Mouse (Mus musculus) brown adipose tissue, adult 24 weeks (tissue): ENCODE data around the gene Pld3. TPM values are rescaled to one million over a fixed set of nuclear protein-coding genes. Genes with fewer than 3 reads are reported as not detected.

Experiments
- H3K27ac ChIP-seq: fragments of 200-500 bp; replicated peaks from 2 replicates; pipeline ENCODE4 v1.5.1; 2012; ENCODE audit warnings: low read depth, mild to moderate bottlenecking, low read length
- H3K4me1 ChIP-seq: fragments of 200-500 bp; 2 replicates; pipeline ENCODE4 v1.6.1; 2012; ENCODE audit warnings: low read length, mixed read lengths; ENCODE audit not compliant: control insufficient read depth, insufficient read depth, insufficient read length
- H3K4me3 ChIP-seq: fragments of 200-500 bp; 2 replicates; pipeline ENCODE4 v1.5.1; 2012; ENCODE audit warnings: low read depth, mild to moderate bottlenecking, low read length, moderate library complexity; ENCODE audit not compliant: insufficient read depth
- polyA plus RNA-seq: library from polyadenylated mRNA; stranded (reverse); fragments of >200 nt; gene quantifications from 2 replicates; pipeline ENCODE4 v1.2.4, GENCODE M21; 2012; ENCODE audit not compliant: missing spikeins, insufficient read depth, insufficient read length

Pld3 gene
- polyA plus RNA-seq, 1 experiment, result 23.5 TPM

GRCm38 (mm10) chr7:27542392-27543033, 10.5 kb downstream of the Pld3 start:
- peak overlapping the region; percentile 66 for H3K4me3 ChIP-seq
- peaks cover 3% of the 10 kb centered on the region; the same call in 1 of the 2 replicates for H3K4me1 ChIP-seq
- H3K27ac ChIP-seq, result no peak overlapping the region

- Histone ChIP-seq H3K4me1 (peaks cover 3% of the 10 kb centered on the region; the same call in 1 of the 2 replicates), H3K4me3 (peak overlapping the region; percentile 66), H3K27ac (no peak overlapping the region)
Measured at GRCm38 (mm10) chr7:27541922-27542321, 11.1 kb downstream of the Pld3 start.

- H3K4me3 ChIP-seq, result no peak overlapping the region
- peaks cover 3% of the 10 kb centered on the region; the same call in 1 of the 2 replicates for H3K4me1 ChIP-seq
- H3K27ac ChIP-seq, result no peak overlapping the region
Measured at GRCm38 (mm10) chr7:27541431-27541830, 11.6 kb downstream of the Pld3 start.

- H3K4me3 ChIP-seq, result no peak overlapping the region
Measured at GRCm38 (mm10) chr7:27540935-27541334, 12.1 kb downstream of the Pld3 start.

GRCm38 (mm10) chr7:27540521-27540920, 12.5 kb downstream of the Pld3 start:
- Histone ChIP-seq H3K4me1 (peaks cover 3% of the 10 kb centered on the region; the same call in 1 of the 2 replicates), H3K27ac (no peak overlapping the region)

More at GRCm38 (mm10) chr7:27540935-27541334, 12.1 kb downstream of the Pld3 start:
- H3K4me1 ChIP-seq, result peaks cover 3% of the 10 kb centered on the region; the same call in 1 of the 2 replicates
- H3K27ac ChIP-seq, result no peak overlapping the region

GRCm38 (mm10) chr7:27538797-27539196, 14.2 kb downstream of the Pld3 start:
- Histone ChIP-seq H3K4me3 (no peak overlapping the region), H3K27ac (no peak overlapping the region), H3K4me1 (no peaks in the 10 kb centered on the region; the same call in 1 of the 2 replicates)

More at GRCm38 (mm10) chr7:27540521-27540920, 12.5 kb downstream of the Pld3 start:
- H3K4me3 ChIP-seq, result no peak overlapping the region

GRCm38 (mm10) chr7:27537998-27538397, 15.0 kb downstream of the Pld3 start:
- no peak overlapping the region for H3K4me3 ChIP-seq
- H3K27ac ChIP-seq, result no peak overlapping the region
- H3K4me1 ChIP-seq, result no peaks in the 10 kb centered on the region; the same call in 1 of the 2 replicates

GRCm38 (mm10) chr7:27536618-27537017, 16.4 kb downstream of the Pld3 start:
- H3K4me1 ChIP-seq, result no peaks in the 10 kb centered on the region
- H3K4me3 ChIP-seq, result no peak overlapping the region
- H3K27ac ChIP-seq, result no peak overlapping the region

- H3K4me3 ChIP-seq, result no peak overlapping the region
Measured at GRCm38 (mm10) chr7:27535386-27535785, 17.6 kb downstream of the Pld3 start.

GRCm38 (mm10) chr7:27532480-27533050, 20.5 kb downstream of the Pld3 start:
- no peaks in the 10 kb centered on the region for H3K4me1 ChIP-seq
- no peak overlapping the region for H3K27ac ChIP-seq
- H3K4me3 ChIP-seq, result no peak overlapping the region

More at GRCm38 (mm10) chr7:27535386-27535785, 17.6 kb downstream of the Pld3 start:
- no peak overlapping the region for H3K27ac ChIP-seq
- no peaks in the 10 kb centered on the region for H3K4me1 ChIP-seq

GRCm38 (mm10) chr7:27531707-27532106, 21.3 kb downstream of the Pld3 start:
- Histone ChIP-seq H3K4me3 (no peak overlapping the region), H3K4me1 (no peaks in the 10 kb centered on the region), H3K27ac (no peak overlapping the region)

GRCm38 (mm10) chr7:27530937-27531336, 22.1 kb downstream of the Pld3 start:
- Histone ChIP-seq H3K4me3 (no peak overlapping the region), H3K4me1 (no peaks in the 10 kb centered on the region), H3K27ac (no peak overlapping the region)

GRCm38 (mm10) chr7:27529070-27529469, 23.9 kb downstream of the Pld3 start:
- H3K4me1 ChIP-seq, result no peaks in the 10 kb centered on the region
- no peak overlapping the region for H3K27ac ChIP-seq
- H3K4me3 ChIP-seq, result no peak overlapping the region

- Histone ChIP-seq H3K4me3 (no peak overlapping the region), H3K4me1 (no peaks in the 10 kb centered on the region), H3K27ac (no peak overlapping the region)
Measured at GRCm38 (mm10) chr7:27526039-27526827, 26.8 kb downstream of the Pld3 start.

- no peak overlapping the region for H3K4me3 ChIP-seq
- no peaks in the 10 kb centered on the region for H3K4me1 ChIP-seq
- H3K27ac ChIP-seq, result no peak overlapping the region
Measured at GRCm38 (mm10) chr7:27523805-27524204, 29.2 kb downstream of the Pld3 start.
